Mouse (Mus musculus) E14TG2a.4 (cell line): ENCODE measurements at regions not wholly inside any gene's neighbourhood (a gene's known extent, or its start where the extent isn't known, plus 50 kb on each side); places are given as distances from the start of the nearest gene placed in this dataset.

Experiments used
- H3K27me3 ChIP-seq: 2 replicates; pipeline ENCODE4 v1.6.1; 2014; ENCODE audit warnings: low read length, control low read depth; ENCODE audit not compliant: insufficient read depth
- H3K36me3 ChIP-seq: 2 replicates; pipeline ENCODE4 v1.6.1; 2014; ENCODE audit warnings: low read length, control low read depth; ENCODE audit not compliant: insufficient read depth
- H3K4me1 ChIP-seq: replicated peaks from 2 replicates; pipeline ENCODE4 v1.6.1; 2014; ENCODE audit warnings: low read depth, low read length, control low read depth
- H3K4me3 ChIP-seq: replicated peaks from 2 replicates; pipeline ENCODE4 v1.5.1; 2014; ENCODE audit warnings: mild to moderate bottlenecking, low read length
- H3K9me3 ChIP-seq: 2 replicates; pipeline ENCODE4 v1.6.1; 2014; ENCODE audit warnings: low read length, control low read depth
- CTCF ChIP-seq: conservative IDR thresholded peaks from 2 replicates; pipeline ENCODE4 v1.5.1; 2014; ENCODE audit warnings: low read length
- NANOG ChIP-seq: IDR thresholded peaks from 2 replicates; pipeline ENCODE4 v1.6.1; 2014; ENCODE audit warnings: borderline replicate concordance, low read length, mixed read lengths
- POU5F1 ChIP-seq: IDR thresholded peaks from 2 replicates; pipeline ENCODE4 v1.6.1; 2014; ENCODE audit warnings: low read length, borderline replicate concordance

DNA sequence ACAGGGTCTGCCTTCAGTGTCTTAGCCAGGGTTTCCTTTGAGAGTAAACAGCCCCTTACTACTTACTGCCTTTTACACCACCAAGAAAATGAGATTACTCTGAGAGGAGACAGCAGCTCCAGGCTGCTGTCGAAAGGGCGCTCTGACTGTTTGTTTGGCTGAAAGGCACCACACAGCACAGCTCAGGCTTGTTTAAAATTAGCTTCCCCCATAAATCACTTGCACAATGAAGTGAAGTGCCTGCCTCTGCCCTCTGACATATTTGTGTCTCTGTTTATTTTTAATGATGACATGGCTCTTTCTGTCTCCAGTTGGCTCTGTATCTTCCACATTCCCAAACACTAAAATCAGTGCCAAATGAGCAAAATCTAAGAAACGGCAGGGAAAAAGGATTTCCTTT, 601.5 kb downstream of the Gm826 start:
- no peaks in the 10 kb centered on the region for H3K9me3 ChIP-seq
- no peaks in the 10 kb centered on the region for H3K27me3 ChIP-seq
- H3K4me3 ChIP-seq, result no peak overlapping the region
- no peak for TF ChIP-seq NANOG
- no peak for TF ChIP-seq POU5F1
- TF ChIP-seq CTCF, result no peak
- H3K4me1 ChIP-seq, result no peaks in the 10 kb centered on the region
- no peaks in the 10 kb centered on the region for H3K36me3 ChIP-seq

DNA sequence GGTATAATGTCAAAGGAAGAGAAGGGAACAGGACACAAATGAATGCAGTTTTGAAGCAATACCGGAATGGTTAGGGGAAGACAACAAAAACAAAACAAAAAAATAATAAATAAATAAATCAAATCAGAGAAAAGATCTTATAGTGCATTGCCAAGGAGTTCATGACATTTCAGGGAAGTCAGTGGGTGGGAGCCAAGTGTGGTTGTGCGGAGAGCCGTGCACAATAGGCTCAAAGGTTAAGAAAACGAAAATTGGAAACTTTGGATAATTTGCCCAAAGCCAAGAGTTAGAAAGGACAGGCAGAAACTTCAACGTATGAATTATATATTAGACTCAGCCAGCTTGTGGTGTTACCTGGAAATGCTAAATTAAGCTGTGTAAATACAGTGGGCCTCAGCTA, 599.4 kb downstream of the Gm826 start:
- Histone ChIP-seq H3K4me3 (no peak overlapping the region), H3K36me3 (no peaks in the 10 kb centered on the region), H3K27me3 (no peaks in the 10 kb centered on the region), H3K9me3 (no peaks in the 10 kb centered on the region), H3K4me1 (no peaks in the 10 kb centered on the region)
- TF ChIP-seq NANOG (no peak), POU5F1 (no peak), CTCF (no peak)

DNA sequence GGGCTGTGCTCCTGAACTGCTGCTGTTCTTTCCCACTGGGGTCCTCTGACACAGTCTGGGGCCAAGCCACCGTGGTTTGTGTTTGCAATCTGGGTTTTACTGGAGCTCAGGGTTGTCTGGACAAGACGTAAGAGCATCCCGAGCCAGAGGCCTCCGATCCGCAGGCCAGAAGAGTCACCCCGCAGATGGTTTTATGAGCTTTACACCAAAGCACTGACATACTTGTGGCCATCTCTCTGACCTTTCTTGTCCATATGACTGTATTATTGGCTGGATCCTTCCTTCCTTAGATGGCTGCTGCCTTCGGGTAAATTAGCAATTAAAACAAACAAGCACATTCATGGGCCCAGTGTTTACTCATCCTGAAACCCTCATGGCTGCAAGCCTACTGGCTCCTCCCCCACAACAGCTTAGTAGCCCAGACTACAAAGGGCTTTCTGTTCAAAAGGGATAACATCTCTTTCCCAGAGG, 578.4 kb downstream of the Gm826 start:
- Histone ChIP-seq H3K9me3 (peaks cover 30% of the 10 kb centered on the region), H3K36me3 (no peaks in the 10 kb centered on the region), H3K4me3 (no peak overlapping the region), H3K27me3 (no peaks in the 10 kb centered on the region), H3K4me1 (no peaks in the 10 kb centered on the region)
- no peak for TF ChIP-seq POU5F1
- no peak for TF ChIP-seq NANOG
- TF ChIP-seq CTCF, result no peak

DNA sequence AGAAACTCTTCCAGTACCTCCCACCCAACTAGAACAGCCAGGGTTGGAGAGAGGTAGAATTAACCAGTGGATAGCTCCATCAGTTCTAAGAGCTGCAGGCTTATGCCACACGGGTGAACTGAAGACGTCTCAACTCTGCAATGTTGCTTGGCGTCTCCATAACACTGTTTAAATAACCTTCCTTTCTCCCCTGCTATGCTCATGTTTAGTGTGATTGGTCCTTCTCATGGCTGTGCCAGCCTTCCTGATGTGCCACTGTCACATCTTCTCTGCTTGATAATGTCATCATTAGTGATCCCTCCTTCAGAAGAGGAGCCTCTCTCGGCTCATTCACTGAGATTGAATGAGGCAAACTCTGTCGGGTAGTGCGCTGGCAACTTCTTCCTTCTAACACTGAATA, 573.2 kb downstream of the Gm826 start:
- Histone ChIP-seq H3K4me3 (no peak overlapping the region), H3K9me3 (peaks cover 30% of the 10 kb centered on the region), H3K36me3 (no peaks in the 10 kb centered on the region), H3K27me3 (no peaks in the 10 kb centered on the region), H3K4me1 (no peaks in the 10 kb centered on the region)
- TF ChIP-seq POU5F1 (no peak), NANOG (no peak), CTCF (no peak)

DNA sequence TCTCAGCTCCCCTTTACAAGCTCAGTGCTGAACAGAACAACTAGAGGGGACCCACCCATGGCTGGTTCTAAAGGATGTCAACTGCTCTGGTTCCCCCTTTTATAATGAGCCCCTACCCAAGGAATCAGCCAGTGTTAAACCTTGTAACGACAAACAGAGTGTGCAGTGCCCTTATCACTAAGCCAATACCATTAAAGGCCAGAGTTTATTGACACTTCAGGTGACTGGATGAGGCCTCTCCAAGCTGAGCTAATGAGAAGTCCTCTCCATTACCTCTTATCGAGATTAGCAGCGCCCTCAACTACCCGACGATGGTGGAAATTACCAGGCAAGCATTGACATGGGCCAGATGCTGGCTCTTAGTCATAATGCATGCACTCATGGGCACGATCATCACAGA, 570.8 kb downstream of the Gm826 start:
- H3K9me3 ChIP-seq, result peaks cover 9% of the 10 kb centered on the region
- no peaks in the 10 kb centered on the region for H3K36me3 ChIP-seq
- TF ChIP-seq POU5F1, result no peak
- TF ChIP-seq CTCF, result no peak
- TF ChIP-seq NANOG, result no peak
- no peak overlapping the region for H3K4me3 ChIP-seq
- H3K4me1 ChIP-seq, result no peaks in the 10 kb centered on the region
- H3K27me3 ChIP-seq, result no peaks in the 10 kb centered on the region
